Mouse (Mus musculus) hindbrain, embryonic 13.5 days (tissue): ENCODE measurements at regions not wholly inside any gene's neighbourhood (a gene's known extent, or its start where the extent isn't known, plus 50 kb on each side); places are given as distances from the start of the nearest gene placed in this dataset.

Experiments
- ATAC-seq: fragments of 200-750 bp; cut with Nextera tagmentation; 2 replicates; pipeline ENCODE4 v1.8.0; 2017; ENCODE audit warnings: moderate TSS enrichment; ENCODE audit not compliant: low FRiP score
- H3K27ac ChIP-seq: fragments of 300-500 bp; sonication (generic); 2 replicates; pipeline ENCODE4 v1.5.1; 2015; ENCODE audit warnings: inconsistent platforms, mild to moderate bottlenecking, moderate library complexity
- H3K27me3 ChIP-seq: fragments of 300-500 bp; sonication (generic); 2 replicates; pipeline ENCODE4 v1.6.1; 2015; ENCODE audit warnings: mild to moderate bottlenecking, inconsistent platforms
- H3K36me3 ChIP-seq: fragments of 300-500 bp; sonication (generic); 2 replicates; pipeline ENCODE4 v1.6.1; 2015; ENCODE audit warnings: mild to moderate bottlenecking, inconsistent platforms
- H3K4me1 ChIP-seq: fragments of 300-500 bp; sonication (generic); replicated peaks from 2 replicates; pipeline ENCODE4 v1.6.1; 2015; ENCODE audit warnings: inconsistent platforms
- H3K4me2 ChIP-seq: fragments of 300-500 bp; sonication (generic); 2 replicates; pipeline ENCODE4 v1.6.1; 2015; ENCODE audit warnings: inconsistent platforms, mild to moderate bottlenecking, moderate library complexity
- H3K4me3 ChIP-seq: fragments of 300-500 bp; sonication (generic); 2 replicates; pipeline ENCODE4 v1.5.1; 2015; ENCODE audit warnings: mild to moderate bottlenecking, inconsistent platforms
- H3K9ac ChIP-seq: fragments of 300-500 bp; sonication (generic); 2 replicates; pipeline ENCODE4 v1.6.1; 2015; ENCODE audit warnings: mild to moderate bottlenecking, inconsistent platforms
- H3K9me3 ChIP-seq: fragments of 300-500 bp; sonication (generic); 2 replicates; pipeline ENCODE4 v1.6.1; 2016; ENCODE audit warnings: inconsistent platforms
- WGBS: fragments of 180-500 bp; shearing (Covaris S2); methylation state at CpG from one replicate; pipeline ENCODE4 v1.1.7; 2015; 5-methylcytosine and 5-hydroxymethylcytosine counted together

DNA sequence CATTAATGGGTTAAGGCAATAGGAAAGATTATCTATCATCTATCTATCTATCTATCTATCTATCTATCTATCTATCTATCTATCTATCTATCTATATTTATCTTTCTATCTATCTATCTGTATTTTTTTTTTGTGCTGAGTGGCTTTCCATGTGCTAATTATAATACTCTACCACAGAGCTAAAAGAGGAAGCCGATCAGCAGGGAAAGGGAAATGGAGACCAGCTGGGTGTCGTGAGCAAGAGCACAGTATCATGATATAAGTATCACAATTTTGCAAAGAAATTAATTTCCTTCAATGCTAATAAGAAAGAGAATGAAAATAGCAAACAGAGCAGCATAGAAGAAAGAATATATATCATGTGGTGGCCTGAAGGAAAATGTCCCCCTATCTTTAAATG, 69.6 kb downstream of the Cldn1 start:
- Histone ChIP-seq H3K27ac (no peak overlapping the region), H3K9me3 (no peaks in the 10 kb centered on the region), H3K36me3 (no peaks in the 10 kb centered on the region), H3K4me1 (no peaks in the 10 kb centered on the region), H3K4me3 (no peak overlapping the region), H3K27me3 (no peaks in the 10 kb centered on the region), H3K9ac (no peak overlapping the region), H3K4me2 (no peak overlapping the region)
- ATAC-seq, result no peak
- WGBS, result 79% methylated on average over 2 of the region's 2 CpGs

DNA sequence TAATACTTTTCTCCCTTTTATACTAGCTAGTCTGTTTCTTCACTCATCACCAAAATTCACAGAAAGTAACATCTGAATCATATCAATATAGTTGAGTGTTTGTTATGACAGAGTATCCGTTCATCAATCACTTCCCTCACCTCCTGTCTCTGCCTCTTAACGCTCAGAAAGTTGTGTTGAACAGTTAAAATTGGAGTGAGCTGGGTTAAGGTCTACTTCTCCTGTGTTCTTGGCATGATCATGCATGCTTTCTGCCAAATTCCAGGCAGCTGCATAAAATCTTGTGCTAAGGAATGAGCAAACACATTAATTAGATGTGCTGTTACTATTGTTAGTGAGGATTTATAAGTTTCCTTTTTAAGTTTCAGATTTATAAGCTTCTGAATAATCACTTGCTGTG, 79.9 kb downstream of the Cldn1 start:
- H3K4me3 ChIP-seq, result no peak overlapping the region
- H3K27me3 ChIP-seq, result no peaks in the 10 kb centered on the region
- H3K9me3 ChIP-seq, result no peaks in the 10 kb centered on the region
- H3K4me1 ChIP-seq, result no peaks in the 10 kb centered on the region
- H3K9ac ChIP-seq, result no peak overlapping the region
- no peaks in the 10 kb centered on the region for H3K36me3 ChIP-seq
- no peak overlapping the region for H3K4me2 ChIP-seq
- no peak for ATAC-seq
- no peak overlapping the region for H3K27ac ChIP-seq
- 81% methylated on average over 2 of the region's 2 CpGs for WGBS

DNA sequence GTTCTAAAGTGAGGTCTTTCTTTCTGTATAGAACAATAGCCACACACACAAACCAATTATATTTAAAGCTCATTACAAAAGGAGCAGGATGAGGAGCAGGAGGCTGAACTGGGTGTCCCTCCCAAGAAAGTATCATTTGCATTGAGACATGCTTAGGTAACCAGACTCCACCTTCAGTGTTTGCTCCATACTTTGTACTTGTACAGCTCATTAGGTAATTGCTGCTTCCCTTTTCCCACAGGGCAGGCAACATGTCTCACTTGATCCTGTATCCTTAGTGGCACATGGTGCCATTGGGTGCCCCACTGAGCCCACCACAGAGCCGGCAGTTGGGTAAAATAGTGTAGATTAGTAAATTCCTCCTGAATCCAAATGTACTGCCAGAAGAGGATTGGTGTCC, 86.0 kb downstream of the Cldn1 start:
- Histone ChIP-seq H3K27ac (no peak overlapping the region), H3K4me1 (no peaks in the 10 kb centered on the region), H3K36me3 (no peaks in the 10 kb centered on the region), H3K9ac (no peak overlapping the region), H3K4me3 (no peak overlapping the region), H3K9me3 (no peaks in the 10 kb centered on the region), H3K27me3 (no peaks in the 10 kb centered on the region), H3K4me2 (no peak overlapping the region)
- ATAC-seq, result no peak
- WGBS, result 93% methylated on average over 1 of the region's 1 CpGs

DNA sequence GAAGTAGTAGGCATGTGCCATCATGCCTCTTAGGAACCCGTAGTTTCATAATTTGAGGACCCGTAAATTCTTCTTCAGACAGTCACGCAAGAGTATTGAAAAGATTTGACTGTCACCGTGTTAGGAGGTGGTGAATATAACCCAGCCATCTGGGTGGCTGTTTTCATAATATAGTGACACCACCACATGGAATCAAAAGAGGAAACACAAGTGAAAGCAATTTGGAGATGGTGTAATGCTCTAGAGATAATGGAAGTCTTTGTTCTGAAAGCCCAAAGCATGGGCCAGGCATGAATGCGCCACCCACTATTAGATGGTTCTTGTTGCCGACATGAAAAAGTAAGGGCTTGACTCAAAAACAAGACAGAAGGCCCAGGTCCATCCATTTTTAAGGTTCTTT, 86.9 kb downstream of the Cldn1 start:
- no peak overlapping the region for H3K27ac ChIP-seq
- H3K4me3 ChIP-seq, result no peak overlapping the region
- no peaks in the 10 kb centered on the region for H3K27me3 ChIP-seq
- H3K9me3 ChIP-seq, result no peaks in the 10 kb centered on the region
- H3K36me3 ChIP-seq, result no peaks in the 10 kb centered on the region
- 96% methylated on average over 6 of the region's 6 CpGs for WGBS
- H3K4me2 ChIP-seq, result no peak overlapping the region
- H3K4me1 ChIP-seq, result no peaks in the 10 kb centered on the region
- no peak overlapping the region for H3K9ac ChIP-seq
- ATAC-seq, result no peak

DNA sequence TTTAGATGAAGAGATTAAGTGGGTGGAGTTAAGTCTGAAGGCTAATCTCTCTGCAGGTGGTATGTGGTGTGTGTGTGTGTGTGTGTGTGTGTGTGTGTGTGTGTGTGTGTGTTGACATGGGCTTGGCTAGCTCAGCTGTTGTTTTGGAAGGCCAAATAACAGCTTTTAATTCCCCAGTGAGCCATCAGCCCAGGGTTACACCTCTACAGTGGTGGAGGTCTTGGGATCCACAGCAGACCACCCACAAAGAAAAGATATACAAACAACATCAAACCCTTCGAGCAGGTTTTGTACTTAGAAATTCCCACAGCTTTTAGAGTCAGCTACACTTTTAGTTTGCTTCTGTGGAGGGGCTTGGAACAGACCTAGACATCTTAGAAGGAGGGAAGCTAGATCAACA, 89.2 kb downstream of the Cldn1 start:
- H3K4me3 ChIP-seq, result no peak overlapping the region
- H3K4me1 ChIP-seq, result no peaks in the 10 kb centered on the region
- H3K27me3 ChIP-seq, result no peaks in the 10 kb centered on the region
- H3K9me3 ChIP-seq, result no peaks in the 10 kb centered on the region
- WGBS, result 62% methylated on average over 1 of the region's 1 CpGs
- no peak overlapping the region for H3K27ac ChIP-seq
- H3K4me2 ChIP-seq, result no peak overlapping the region
- no peak for ATAC-seq
- no peak overlapping the region for H3K9ac ChIP-seq
- H3K36me3 ChIP-seq, result no peaks in the 10 kb centered on the region

DNA sequence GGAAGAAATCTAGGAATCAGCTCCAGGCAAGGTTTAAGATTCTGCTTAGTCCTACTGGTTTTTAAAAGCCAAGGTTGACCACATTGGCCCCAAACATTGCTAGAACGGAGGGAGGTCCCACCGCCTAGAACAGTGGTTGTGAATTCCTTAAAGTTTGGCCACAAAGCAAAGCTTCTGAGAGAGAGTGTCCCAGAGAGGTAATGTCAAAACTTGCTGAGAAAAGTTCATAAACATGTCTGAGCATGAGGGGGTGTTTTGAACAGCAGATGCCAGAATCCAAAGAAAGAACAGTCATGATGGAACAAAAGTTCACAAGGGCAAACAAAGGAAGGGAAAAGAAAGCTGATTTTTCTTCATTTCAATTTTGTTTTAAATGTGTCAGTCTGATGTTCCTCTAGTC, 90.1 kb downstream of the Cldn1 start:
- H3K4me3 ChIP-seq, result no peak overlapping the region
- H3K9ac ChIP-seq, result no peak overlapping the region
- no peak overlapping the region for H3K4me2 ChIP-seq
- H3K9me3 ChIP-seq, result no peaks in the 10 kb centered on the region
- H3K27me3 ChIP-seq, result no peaks in the 10 kb centered on the region
- no peaks in the 10 kb centered on the region for H3K4me1 ChIP-seq
- H3K27ac ChIP-seq, result no peak overlapping the region
- no peak for ATAC-seq
- no peaks in the 10 kb centered on the region for H3K36me3 ChIP-seq
- 85% methylated on average over 2 of the region's 2 CpGs for WGBS

DNA sequence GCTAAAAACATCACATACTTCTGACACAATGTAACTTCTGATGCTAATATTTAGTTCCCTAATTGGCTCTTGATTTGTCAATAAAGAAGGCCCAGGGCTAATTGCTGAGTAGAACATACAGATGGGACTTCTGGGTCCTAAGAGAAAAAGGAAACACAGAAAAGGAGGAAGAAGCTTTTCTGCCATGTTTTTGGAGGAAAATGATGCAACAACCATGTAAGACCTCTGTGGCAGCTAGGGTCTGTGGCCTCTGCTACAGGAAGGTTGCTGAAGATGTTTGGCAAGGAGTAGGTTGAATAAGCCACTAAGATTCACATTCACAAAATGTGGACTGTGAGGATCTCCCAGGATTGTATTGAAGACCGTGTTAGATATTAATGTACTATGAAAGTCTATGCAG, 94.9 kb downstream of the Cldn1 start:
- H3K9me3 ChIP-seq, result no peaks in the 10 kb centered on the region
- 0 out of 2 replicates have a peak, but pooled peaks cover 2% of the 10 kb centered on the region for H3K4me1 ChIP-seq
- ATAC-seq, result no peak
- H3K27ac ChIP-seq, result no peak overlapping the region
- H3K9ac ChIP-seq, result no peak overlapping the region
- H3K4me3 ChIP-seq, result no peak overlapping the region
- whole genome bisulfite sequencing, result 89% methylated on average over 1 of the region's 1 CpGs
- no peak overlapping the region for H3K4me2 ChIP-seq
- H3K27me3 ChIP-seq, result no peaks in the 10 kb centered on the region
- no peaks in the 10 kb centered on the region for H3K36me3 ChIP-seq

DNA sequence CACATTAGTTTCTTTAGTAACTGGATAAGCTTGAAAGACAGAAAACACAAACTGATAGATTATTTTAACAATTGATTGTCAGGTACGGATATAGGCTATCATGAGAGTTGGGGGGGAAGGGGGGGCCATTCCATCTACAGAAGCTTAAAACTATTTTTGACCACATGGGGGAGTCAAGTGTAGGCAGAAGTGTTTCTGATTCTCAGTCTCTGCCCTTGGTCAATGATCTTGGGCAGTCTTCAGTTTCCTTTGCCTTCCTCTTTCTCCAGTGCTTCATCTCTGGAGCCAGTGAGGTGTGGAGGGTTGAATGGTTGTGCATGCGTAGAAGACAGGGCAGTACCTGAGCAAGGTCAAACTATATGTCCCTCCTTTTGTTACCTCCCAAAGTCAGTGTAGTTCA, 118.8 kb downstream of the Cldn1 start:
- Histone ChIP-seq H3K27me3 (no peaks in the 10 kb centered on the region), H3K9me3 (no peaks in the 10 kb centered on the region), H3K36me3 (no peaks in the 10 kb centered on the region), H3K9ac (no peak overlapping the region), H3K4me2 (no peak overlapping the region), H3K4me1 (no peaks in the 10 kb centered on the region), H3K27ac (no peak overlapping the region), H3K4me3 (no peak overlapping the region)
- ATAC-seq, result no peak
- 83% methylated on average over 2 of the region's 2 CpGs for WGBS

DNA sequence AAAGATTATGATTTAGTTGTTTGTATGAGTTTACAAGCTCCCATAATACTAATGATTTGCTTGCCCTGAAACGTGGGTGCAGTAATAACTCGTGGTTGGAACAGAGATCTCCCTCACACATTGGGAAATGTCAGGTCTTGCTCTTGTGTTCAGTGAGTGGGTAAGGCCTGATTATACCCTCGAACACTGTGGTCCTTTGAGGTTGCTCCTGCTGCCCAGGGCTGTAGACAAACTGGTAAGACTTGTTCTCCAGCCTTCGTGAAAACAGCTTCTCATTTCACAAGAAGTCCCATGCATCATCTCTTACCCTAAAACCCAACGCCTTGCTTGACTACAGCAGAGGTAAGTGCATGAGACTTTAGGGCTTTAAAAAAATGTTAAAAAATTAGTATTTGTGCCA, 119.9 kb downstream of the Cldn1 start:
- H3K9ac ChIP-seq, result no peak overlapping the region
- no peaks in the 10 kb centered on the region for H3K9me3 ChIP-seq
- H3K4me2 ChIP-seq, result no peak overlapping the region
- H3K4me1 ChIP-seq, result no peaks in the 10 kb centered on the region
- WGBS, result 78% methylated on average over 5 of the region's 5 CpGs
- H3K36me3 ChIP-seq, result no peaks in the 10 kb centered on the region
- no peak overlapping the region for H3K4me3 ChIP-seq
- no peak overlapping the region for H3K27ac ChIP-seq
- H3K27me3 ChIP-seq, result no peaks in the 10 kb centered on the region
- no peak for ATAC-seq

DNA sequence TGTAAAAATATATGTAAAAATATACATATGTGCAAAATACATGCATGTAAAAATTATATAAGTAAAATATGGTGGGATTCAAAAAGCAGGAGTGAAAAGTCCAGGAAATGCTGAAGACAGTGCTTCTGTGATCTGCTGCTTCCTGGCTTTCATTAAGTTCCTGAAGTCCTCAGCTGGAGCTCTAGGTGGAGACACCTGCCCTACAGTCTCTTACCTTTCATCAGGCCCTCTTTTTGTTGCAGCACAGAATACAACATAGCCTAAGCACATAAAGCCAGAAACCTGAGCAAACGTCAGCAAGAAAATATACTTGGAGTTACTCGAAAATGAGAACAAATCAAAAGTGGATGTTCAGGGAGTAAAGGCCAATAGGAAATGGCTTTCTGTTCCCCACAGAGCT, 120.6 kb downstream of the Cldn1 start:
- H3K4me1 ChIP-seq, result no peaks in the 10 kb centered on the region
- WGBS, result 76% methylated on average over 2 of the region's 2 CpGs
- no peak overlapping the region for H3K4me2 ChIP-seq
- ATAC-seq, result no peak
- H3K9ac ChIP-seq, result no peak overlapping the region
- H3K36me3 ChIP-seq, result no peaks in the 10 kb centered on the region
- no peak overlapping the region for H3K27ac ChIP-seq
- H3K4me3 ChIP-seq, result no peak overlapping the region
- no peaks in the 10 kb centered on the region for H3K27me3 ChIP-seq
- H3K9me3 ChIP-seq, result no peaks in the 10 kb centered on the region

DNA sequence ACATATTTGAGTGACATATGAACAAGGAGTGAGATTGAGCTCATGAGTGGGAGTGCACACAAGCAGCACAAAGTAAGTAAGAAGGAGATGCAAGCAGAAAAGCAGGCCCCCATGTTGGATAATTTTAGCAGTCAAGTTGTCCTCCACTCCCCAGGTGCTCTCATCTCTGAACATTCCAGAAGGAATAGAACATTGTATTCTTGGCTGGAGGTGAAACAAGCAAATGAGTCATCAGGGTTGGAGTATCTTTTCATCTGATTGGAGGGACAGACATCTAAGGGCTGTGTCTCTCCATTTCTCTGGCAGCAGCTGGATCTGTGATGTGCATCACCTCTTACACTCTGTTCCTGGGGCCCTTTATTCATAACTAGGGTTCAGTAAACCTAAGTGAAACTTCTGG, 122.7 kb downstream of the Cldn1 start:
- H3K4me1 ChIP-seq, result no peaks in the 10 kb centered on the region
- H3K4me2 ChIP-seq, result no peak overlapping the region
- H3K36me3 ChIP-seq, result no peaks in the 10 kb centered on the region
- no peak overlapping the region for H3K4me3 ChIP-seq
- H3K27me3 ChIP-seq, result no peaks in the 10 kb centered on the region
- no peak overlapping the region for H3K27ac ChIP-seq
- H3K9me3 ChIP-seq, result no peaks in the 10 kb centered on the region
- no peak overlapping the region for H3K9ac ChIP-seq
- ATAC-seq, result no peak

DNA sequence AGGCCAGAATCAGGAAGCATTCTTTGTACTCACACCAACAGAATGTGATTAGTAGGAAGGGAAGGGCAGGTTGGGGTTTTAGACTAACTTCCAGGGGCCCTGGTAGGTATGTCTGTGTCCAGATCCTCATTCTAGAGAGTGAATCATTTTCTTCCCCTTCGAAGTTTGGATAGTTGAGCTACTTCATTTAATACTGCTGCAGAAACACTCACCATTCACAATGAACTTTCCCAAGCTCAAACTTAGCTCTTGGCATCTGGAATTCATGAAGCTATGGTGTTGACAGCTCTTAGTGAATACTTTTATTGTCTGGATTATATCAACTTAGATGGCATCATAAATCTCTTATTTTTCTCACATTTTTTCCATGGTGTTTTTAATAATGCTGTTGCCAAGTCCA, 123.7 kb downstream of the Cldn1 start:
- ATAC-seq, result no peak
- H3K9me3 ChIP-seq, result no peaks in the 10 kb centered on the region
- 100% methylated on average over 1 of the region's 1 CpGs for WGBS
- no peak overlapping the region for H3K9ac ChIP-seq
- H3K4me1 ChIP-seq, result no peaks in the 10 kb centered on the region
- no peaks in the 10 kb centered on the region for H3K36me3 ChIP-seq
- H3K4me3 ChIP-seq, result no peak overlapping the region
- H3K27ac ChIP-seq, result no peak overlapping the region
- H3K27me3 ChIP-seq, result no peaks in the 10 kb centered on the region
- H3K4me2 ChIP-seq, result no peak overlapping the region

DNA sequence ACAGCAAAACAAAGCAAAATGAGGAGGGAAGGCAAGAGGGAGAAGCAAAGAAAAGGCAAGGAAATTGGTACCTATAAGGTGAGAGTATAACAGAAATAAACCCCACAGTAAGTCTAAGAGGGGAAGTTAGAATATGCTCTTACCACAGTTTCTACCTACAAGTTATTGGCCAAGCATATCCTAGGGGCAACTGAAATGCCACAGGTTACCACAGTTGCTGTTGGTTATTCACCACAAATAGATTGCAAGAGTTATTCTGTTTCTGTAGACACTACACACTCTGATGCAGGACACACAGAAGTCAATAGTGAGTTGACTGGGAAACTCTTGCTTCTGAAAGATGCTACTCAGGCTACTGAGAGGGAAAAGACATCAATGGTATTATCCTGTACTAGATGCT, 129.7 kb upstream of the P3h2 start:
- no peaks in the 10 kb centered on the region for H3K4me1 ChIP-seq
- no peak overlapping the region for H3K27ac ChIP-seq
- ATAC-seq, result no peak
- no peaks in the 10 kb centered on the region for H3K27me3 ChIP-seq
- no peak overlapping the region for H3K4me2 ChIP-seq
- H3K9ac ChIP-seq, result no peak overlapping the region
- no peak overlapping the region for H3K4me3 ChIP-seq
- H3K9me3 ChIP-seq, result no peaks in the 10 kb centered on the region
- no peaks in the 10 kb centered on the region for H3K36me3 ChIP-seq

DNA sequence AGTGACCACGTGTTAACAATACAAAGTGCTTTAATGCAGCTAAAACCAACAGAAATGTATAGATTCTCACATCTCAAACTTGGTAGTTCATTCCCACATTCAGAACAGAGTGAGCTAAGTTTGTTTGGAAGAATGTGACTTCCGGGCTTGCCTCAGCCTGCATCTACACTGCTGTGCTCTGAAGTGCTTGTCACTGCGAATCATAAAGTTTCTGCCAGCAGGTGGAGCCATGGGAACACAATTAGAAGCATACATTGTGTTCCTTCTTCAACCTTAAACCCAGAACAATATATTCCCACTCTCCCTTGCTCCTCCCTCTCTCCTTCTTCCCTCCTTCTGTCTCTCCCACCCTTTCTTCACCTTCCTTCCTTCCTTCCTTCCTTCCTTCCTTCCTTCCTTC, 128.5 kb upstream of the P3h2 start:
- no peak overlapping the region for H3K27ac ChIP-seq
- no peak overlapping the region for H3K4me3 ChIP-seq
- H3K4me1 ChIP-seq, result no peaks in the 10 kb centered on the region
- H3K9ac ChIP-seq, result no peak overlapping the region
- H3K36me3 ChIP-seq, result no peaks in the 10 kb centered on the region
- WGBS, result 8% methylated on average over 3 of the region's 3 CpGs
- H3K4me2 ChIP-seq, result no peak overlapping the region
- H3K27me3 ChIP-seq, result no peaks in the 10 kb centered on the region
- H3K9me3 ChIP-seq, result no peaks in the 10 kb centered on the region
- ATAC-seq, result peak; percentile 92
